Mouse (Mus musculus) MEL (cell line): ENCODE measurements around the gene Maml3. TPM values are rescaled to one million over a fixed set of nuclear protein-coding genes. Genes with fewer than 3 reads are reported as not detected.

Source experiments
- DNase-seq: peaks from one replicate; pipeline ENCODE4 v3.0.0; 2011; ENCODE audit warnings: low read depth, low spot score
- H3K27ac ChIP-seq: 2 replicates; pipeline ENCODE4 v1.5.1; 2012; ENCODE audit warnings: low read depth, mild to moderate bottlenecking, control low read depth, low read length, moderate library complexity; ENCODE audit not compliant: control insufficient read depth
- H3K27me3 ChIP-seq, 2 experiments: fragments of 150-350 bp in 1 of 2; sonication (generic) in 1 of 2; 2 replicates each; pipeline ENCODE4 v1.6.1; 2012; ENCODE audit warnings: low read length in 2 of 2, mild to moderate bottlenecking in 2 of 2, improper control_type of control experiment in 1 of 2, moderate library complexity in 1 of 2; ENCODE audit not compliant: insufficient read depth in 2 of 2, control insufficient read depth in 1 of 2
- H3K36me3 ChIP-seq, 2 experiments: 2 replicates each; pipeline ENCODE4 v1.6.1; 2012 to 2014; ENCODE audit warnings: low read length in 2 of 2, improper control_type of control experiment in 1 of 2, inconsistent platforms in 1 of 2, mild to moderate bottlenecking in 1 of 2; ENCODE audit not compliant: insufficient read depth in 2 of 2, control insufficient read depth in 1 of 2
- H3K4me1 ChIP-seq, 2 experiments: fragments of 150-350 bp in 1 of 2; sonication (generic) in 1 of 2; 2 replicates each; pipeline ENCODE4 v1.6.1; 2012; ENCODE audit warnings: low read length in 2 of 2, improper control_type of control experiment in 1 of 2, mild to moderate bottlenecking in 1 of 2; ENCODE audit not compliant: insufficient read depth in 2 of 2, control insufficient read depth in 1 of 2
- H3K4me3 ChIP-seq, 2 experiments: fragments of 150-350 bp in 1 of 2; sonication (generic) in 1 of 2; 2 replicates each; pipeline ENCODE4 v1.5.1; 2012; ENCODE audit warnings: low read depth in 2 of 2, low read length in 2 of 2, mild to moderate bottlenecking in 2 of 2, moderate library complexity in 2 of 2, control low read depth in 1 of 2, improper control_type of control experiment in 1 of 2; ENCODE audit not compliant: control insufficient read depth in 1 of 2, insufficient read depth in 1 of 2
- H3K79me2 ChIP-seq: 2 replicates; pipeline ENCODE4 v1.6.1; 2012; ENCODE audit warnings: mild to moderate bottlenecking, low read length, moderate library complexity; ENCODE audit not compliant: control insufficient read depth, poor library complexity, insufficient read depth
- H3K9ac ChIP-seq: 2 replicates; pipeline ENCODE4 v1.6.1; 2012; ENCODE audit warnings: low read depth, mild to moderate bottlenecking, control low read depth, low read length, moderate library complexity; ENCODE audit not compliant: control insufficient read depth, poor library complexity, severe bottlenecking
- H3K9me3 ChIP-seq: fragments of 150-350 bp; sonication (generic); replicated peaks from 2 replicates; pipeline ENCODE4 v1.6.1; 2012; ENCODE audit warnings: mild to moderate bottlenecking, low read length, improper control_type of control experiment, moderate library complexity; ENCODE audit not compliant: insufficient read depth
- CHD2 ChIP-seq: IDR thresholded peaks from 2 replicates; pipeline ENCODE4 v1.6.1; 2011; ENCODE audit warnings: low read length, improper control_type of control experiment
- EP300 ChIP-seq, 2 experiments: IDR thresholded peaks; 2 replicates each; pipeline ENCODE4 v1.6.1; 2011; ENCODE audit warnings: improper control_type of control experiment in 2 of 2, low read length in 2 of 2, low read depth in 1 of 2, mild to moderate bottlenecking in 1 of 2
- GABPA ChIP-seq: IDR thresholded peaks from 2 replicates; pipeline ENCODE4 v1.6.1; 2012; ENCODE audit warnings: low read depth, mild to moderate bottlenecking, inconsistent platforms, low read length, improper control_type of control experiment, moderate library complexity
- GATA1 ChIP-seq: IDR thresholded peaks from 2 replicates; pipeline ENCODE4 v1.6.1; 2011; ENCODE audit warnings: low read depth, low read length, improper control_type of control experiment
- HCFC1 ChIP-seq: IDR thresholded peaks from 2 replicates; pipeline ENCODE4 v1.6.1; 2012; ENCODE audit warnings: low read depth, mild to moderate bottlenecking, inconsistent platforms, low read length, improper control_type of control experiment, moderate library complexity
- JUND ChIP-seq: IDR thresholded peaks from 2 replicates; pipeline ENCODE4 v1.6.1; 2011; ENCODE audit warnings: low read depth, mild to moderate bottlenecking, improper control_type of control experiment, low read length
- KAT2A ChIP-seq: conservative IDR thresholded peaks from 2 replicates; pipeline ENCODE4 v1.6.1; 2012; ENCODE audit warnings: low read depth, low read length, improper control_type of control experiment, inconsistent platforms
- MAFK ChIP-seq: IDR thresholded peaks from 2 replicates; pipeline ENCODE4 v1.6.1; 2011; ENCODE audit warnings: low read depth, mild to moderate bottlenecking, low read length, improper control_type of control experiment, borderline replicate concordance
- MAX ChIP-seq: IDR thresholded peaks from 2 replicates; pipeline ENCODE4 v1.6.1; 2011; ENCODE audit warnings: low read length, improper control_type of control experiment
- MEF2A ChIP-seq: IDR thresholded peaks from 2 replicates; pipeline ENCODE4 v1.6.1; 2014; ENCODE audit warnings: low read depth, mild to moderate bottlenecking, inconsistent platforms, low read length, improper control_type of control experiment; ENCODE audit not compliant: poor library complexity, insufficient replicate concordance, severe bottlenecking; ENCODE audit errors: extremely low read depth
- POLR2A ChIP-seq, 2 experiments: IDR thresholded peaks; 2 replicates each; pipeline ENCODE4 v1.6.1; 2011 to 2012; ENCODE audit warnings: low read length in 2 of 2, mild to moderate bottlenecking in 2 of 2, control low read depth in 1 of 2, improper control_type of control experiment in 1 of 2, low read depth in 1 of 2, moderate library complexity in 1 of 2; ENCODE audit not compliant: control insufficient read depth in 1 of 2, insufficient read depth in 1 of 2, poor library complexity in 1 of 2
- POLR2AphosphoS2 ChIP-seq: IDR thresholded peaks from 2 replicates; pipeline ENCODE4 v1.6.1; 2011; ENCODE audit warnings: low read length, improper control_type of control experiment
- POLR2AphosphoS5 ChIP-seq: IDR thresholded peaks from 2 replicates; pipeline ENCODE4 v1.6.1; 2012; ENCODE audit warnings: low read depth, borderline replicate concordance, mild to moderate bottlenecking, inconsistent platforms, low read length, moderate library complexity, mixed read lengths
- SIN3A ChIP-seq: IDR thresholded peaks from 2 replicates; pipeline ENCODE4 v1.6.1; 2012; ENCODE audit warnings: low read length, improper control_type of control experiment, inconsistent platforms
- UBTF ChIP-seq: IDR thresholded peaks from 2 replicates; pipeline ENCODE4 v1.6.1; 2012; ENCODE audit warnings: low read depth, mild to moderate bottlenecking, inconsistent platforms, low read length, improper control_type of control experiment, moderate library complexity, borderline replicate concordance; ENCODE audit not compliant: insufficient read depth
- USF2 ChIP-seq, 2 experiments: IDR thresholded peaks; 2 replicates each; pipeline ENCODE4 v1.6.1; 2011 to 2012; ENCODE audit warnings: improper control_type of control experiment in 2 of 2, low read length in 2 of 2, borderline replicate concordance in 1 of 2, inconsistent platforms in 1 of 2, low read depth in 1 of 2, mild to moderate bottlenecking in 1 of 2; ENCODE audit not compliant: insufficient read depth in 1 of 2
- ZC3H11A ChIP-seq: IDR thresholded peaks from 2 replicates; pipeline ENCODE4 v1.6.1; 2012; ENCODE audit warnings: low read depth, mild to moderate bottlenecking, inconsistent platforms, low read length, improper control_type of control experiment
- polyA plus RNA-seq, 2 experiments: library from polyadenylated mRNA; stranded (reverse) in 1 of 2; unstranded in 1 of 2; fragments of >175 nt in 1 of 2; fragments of >200 nt in 1 of 2; gene quantifications; 2 replicates each; pipeline versions ENCODE4 v1.2.1 to v1.2.4; 2012; ENCODE audit warnings: low replicate concordance in 2 of 2, low read depth in 1 of 2; ENCODE audit not compliant: insufficient read length in 2 of 2, insufficient read depth in 1 of 2, missing spikeins in 1 of 2
- total RNA-seq: library from RNA; depleted of rRNA; stranded (reverse); fragments of 300-350 nt; gene quantifications from 2 replicates; pipeline ENCODE4 v1.2.3, GENCODE M21; 2012

The Maml3 gene
- total and polyA plus RNA-seq, 3 experiments = 2.0 to 4.1 TPM; not detected in 1

DNA sequence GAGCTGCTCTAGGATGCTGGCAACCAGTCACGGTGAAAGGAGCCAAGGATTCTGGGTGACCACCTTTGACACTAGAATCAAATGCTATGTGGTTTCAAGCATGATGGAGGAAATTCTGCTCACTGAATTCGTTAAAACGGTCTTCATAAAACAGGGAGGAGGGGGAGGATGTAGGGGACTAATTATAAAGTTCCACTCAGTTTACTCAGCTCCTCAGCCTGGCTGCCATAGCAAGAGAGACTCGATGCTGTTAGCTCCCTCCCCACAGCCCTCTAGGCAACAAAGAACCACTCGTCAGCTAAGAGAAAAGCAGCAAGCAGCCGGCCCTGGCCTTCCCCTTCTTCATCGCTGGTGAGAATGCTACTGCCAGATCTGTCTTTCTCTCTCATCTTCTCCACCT, 295.1 kb downstream of the Maml3 start:
- no peak overlapping the region for H3K4me3 ChIP-seq
- peaks cover 0 to 11% of the 10 kb centered on the region in 2 experiments; a peak in 2 of 4 replicates for H3K36me3 ChIP-seq
- TF ChIP-seq GATA1 (no peak), EP300 (IDR thresholded peaks at IDR 0.05; ENCODE audit: low read depth in 1 of 2, low read length in 2 of 2) (no peak), HCFC1 (no peak), MAFK (no peak), SIN3A (no peak), MAX (no peak), MEF2A (no peak), GABPA (no peak), USF2 (IDR thresholded peaks at IDR 0.05; ENCODE audit: borderline replicate concordance in 1 of 2, insufficient read depth in 1 of 2, low read depth in 1 of 2, low read length in 2 of 2) (no peak), POLR2A (IDR thresholded peaks at IDR 0.05; ENCODE audit: control insufficient read depth in 1 of 2, insufficient read depth in 1 of 2, low read depth in 1 of 2, low read length in 2 of 2, poor library complexity in 1 of 2) (no peak), POLR2AphosphoS2 (no peak), ZC3H11A (no peak), JUND (no peak), UBTF (no peak), KAT2A (no peak), POLR2AphosphoS5 (no peak)

DNA sequence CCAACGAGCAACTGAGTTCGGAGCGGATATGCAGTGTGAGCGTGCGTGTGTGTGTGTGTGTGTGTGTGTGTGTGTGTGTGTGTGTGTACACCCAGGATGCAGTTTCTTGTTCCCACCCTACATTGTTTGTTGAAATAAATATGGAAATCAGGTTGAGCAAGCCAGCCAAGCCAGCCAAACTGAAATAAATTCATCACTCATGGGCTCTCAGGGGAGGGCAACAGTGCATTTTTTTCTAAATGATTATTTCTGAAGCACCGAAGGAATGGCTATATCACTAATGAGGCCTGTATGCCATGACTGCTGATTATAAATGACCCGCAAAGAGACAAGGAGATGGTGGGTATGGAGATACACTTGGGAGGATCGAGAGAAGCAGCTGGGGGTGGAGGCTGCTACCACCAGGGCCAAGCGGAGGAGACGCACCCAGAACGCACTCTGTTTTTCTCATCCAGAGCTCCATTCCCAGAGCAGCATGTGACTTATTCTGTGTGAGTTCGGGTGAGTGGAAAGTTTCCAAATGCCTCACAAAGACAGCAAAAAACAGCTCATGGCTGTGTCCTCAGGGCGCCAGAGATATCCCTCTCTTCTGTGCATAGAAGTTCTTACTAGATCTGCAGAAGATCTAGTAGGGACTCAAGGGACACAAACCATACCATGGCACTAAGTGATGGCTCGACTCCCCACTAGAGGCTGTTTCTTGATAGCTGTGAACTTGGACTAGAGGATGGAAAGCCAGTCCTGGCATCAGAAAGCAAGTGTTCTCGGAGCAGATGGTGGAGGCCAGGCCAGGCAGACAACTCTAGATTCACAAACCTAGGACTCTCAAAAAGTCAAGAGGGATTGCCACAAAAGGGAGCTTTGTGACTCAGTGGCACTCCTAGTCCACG, 296.6 kb downstream of the Maml3 start:
- Histone ChIP-seq H3K9ac (no peak overlapping the region), H3K36me3 (no peaks in the 10 kb centered on the region), H3K9me3 (no peaks in the 10 kb centered on the region), H3K4me1 (peaks cover 0 to under 1% of the 10 kb centered on the region in 2 experiments; a peak in 3 of 4 replicates), H3K27ac (no peak overlapping the region), H3K27me3 (no peaks in the 10 kb centered on the region), H3K4me3 (no peak overlapping the region), H3K79me2 (no peaks in the 10 kb centered on the region)
- TF ChIP-seq CHD2 = no peak
- DNase-seq = no peak

More for the DNA sequence above, 295.1 kb downstream of the Maml3 start:
- DNase-seq = no peak
- Histone ChIP-seq H3K27ac (no peak overlapping the region), H3K9ac (no peak overlapping the region), H3K79me2 (no peaks in the 10 kb centered on the region), H3K9me3 (no peaks in the 10 kb centered on the region), H3K4me1 (peaks cover 12 to 14% of the 10 kb centered on the region in 2 experiments), H3K27me3 (no peaks in the 10 kb centered on the region)
